Mouse (Mus musculus): Measurements from ENCODE around the gene Ociad1.

Gene Ociad1

DNA sequence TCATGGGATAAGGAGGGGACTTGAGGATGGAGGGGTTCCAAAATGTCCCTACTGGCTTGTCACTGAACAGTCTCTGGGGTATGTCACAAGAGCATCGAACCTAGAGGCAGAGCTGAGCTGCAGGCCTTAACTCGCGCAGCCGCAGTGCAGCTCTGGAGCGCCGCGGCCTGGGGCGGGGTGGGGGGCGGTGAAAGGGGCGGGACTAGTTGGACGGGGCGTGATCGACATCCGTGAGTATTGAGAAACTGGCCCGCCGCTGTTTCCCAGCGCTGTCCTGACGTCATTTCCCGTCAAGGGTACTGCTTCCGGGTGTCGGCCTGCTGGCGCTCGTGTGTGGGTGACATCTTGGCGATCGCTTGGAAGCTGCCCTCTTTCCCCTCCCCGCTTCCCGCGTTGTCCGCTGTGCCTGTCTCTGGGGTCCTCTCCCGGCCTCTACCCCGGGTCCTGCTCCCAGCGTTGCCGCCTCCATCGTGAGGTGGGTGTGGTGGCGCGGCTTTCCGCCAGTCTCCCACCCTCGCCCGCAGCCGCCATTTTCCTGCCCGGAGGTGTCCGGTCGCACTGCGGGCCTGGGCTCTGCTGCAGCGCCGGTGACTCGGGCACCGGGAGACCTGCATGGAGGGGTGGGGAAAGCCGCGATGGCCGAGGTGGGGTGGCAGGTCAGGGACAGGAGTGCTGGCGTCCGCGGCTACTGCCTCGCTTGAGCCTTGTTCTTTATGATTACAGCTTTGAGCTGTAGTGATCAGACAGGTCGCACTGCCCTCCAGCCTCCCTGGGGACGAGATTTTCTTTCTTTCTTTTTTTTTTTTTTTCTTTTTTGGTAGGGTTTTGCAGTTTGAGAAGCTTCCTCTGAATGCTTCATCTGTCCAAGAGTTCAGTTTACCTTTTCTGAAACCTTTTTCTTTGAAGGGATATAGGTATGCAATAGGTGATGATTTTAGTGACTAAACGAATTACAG lies at the start of gene Ociad1:
TSS of gene Ociad1 (plus strand) at position 283 of the 956 bp plus-strand sequence.
- DNase-seq (ENCODE audit: low spot score in 2 of 2): peak; percentile 86 to 92

GRCm38 (mm10) chr5:73244403-73244802 lies 48.2 kb upstream of the Ociad1 start:
- no peak for DNase-seq (ENCODE audit: low spot score in 2 of 2)

DNA sequence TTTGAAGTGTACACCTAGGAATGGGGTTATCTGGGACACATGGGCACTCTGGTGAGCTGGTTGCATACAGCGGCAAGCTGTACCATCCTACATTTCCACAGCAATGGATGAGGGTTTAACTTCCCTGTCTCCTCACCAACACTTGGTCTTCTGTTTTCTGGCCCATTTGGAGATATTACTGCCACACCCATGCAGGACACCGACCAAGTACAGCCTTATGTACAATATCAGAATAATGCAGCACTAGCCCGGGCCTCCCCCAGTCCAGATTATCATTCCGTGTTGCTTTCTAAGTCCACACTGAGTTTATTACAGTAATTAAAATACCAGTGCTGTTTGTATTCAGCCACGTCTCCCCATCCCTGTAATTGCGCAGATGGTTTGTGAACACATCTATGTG lies 46.2 kb upstream of the Ociad1 start:
- no peak for DNase-seq (ENCODE audit: low spot score in 2 of 2)

GRCm38 (mm10) chr5:73248211-73248610 lies 44.4 kb upstream of the Ociad1 start:
- DNase-seq (ENCODE audit: low spot score in 2 of 2): no peak

- no peak for DNase-seq (ENCODE audit: low spot score in 2 of 2)
Measured at GRCm38 (mm10) chr5:73249341-73249740, 43.2 kb upstream of the Ociad1 start.

DNA sequence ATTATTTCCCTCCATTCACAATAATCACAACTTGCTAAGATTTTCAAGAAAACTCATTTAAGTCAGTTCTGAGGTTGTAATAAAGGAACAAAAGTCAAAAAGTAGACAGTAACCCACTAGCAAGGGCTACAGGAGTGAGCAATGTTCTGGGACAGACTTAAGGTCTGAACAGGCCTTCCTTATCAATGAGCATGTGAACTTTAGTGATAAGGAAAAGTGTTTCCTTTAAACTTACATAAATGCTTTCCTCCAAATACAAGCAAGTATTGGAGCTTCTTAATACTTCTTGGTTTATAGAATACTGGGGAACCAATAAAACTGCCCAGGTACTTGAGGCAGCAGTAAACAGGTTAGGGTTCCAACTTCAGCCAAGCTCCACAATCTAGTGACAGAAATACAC lies 39.8 kb upstream of the Ociad1 start:
- DNase-seq (ENCODE audit: low spot score in 2 of 2): no peak

- peak in 1 of 2 experiments; percentile 9 for DNase-seq (ENCODE audit: low spot score in 2 of 2)
Measured at GRCm38 (mm10) chr5:73254660-73255059, 37.9 kb upstream of the Ociad1 start.

DNA sequence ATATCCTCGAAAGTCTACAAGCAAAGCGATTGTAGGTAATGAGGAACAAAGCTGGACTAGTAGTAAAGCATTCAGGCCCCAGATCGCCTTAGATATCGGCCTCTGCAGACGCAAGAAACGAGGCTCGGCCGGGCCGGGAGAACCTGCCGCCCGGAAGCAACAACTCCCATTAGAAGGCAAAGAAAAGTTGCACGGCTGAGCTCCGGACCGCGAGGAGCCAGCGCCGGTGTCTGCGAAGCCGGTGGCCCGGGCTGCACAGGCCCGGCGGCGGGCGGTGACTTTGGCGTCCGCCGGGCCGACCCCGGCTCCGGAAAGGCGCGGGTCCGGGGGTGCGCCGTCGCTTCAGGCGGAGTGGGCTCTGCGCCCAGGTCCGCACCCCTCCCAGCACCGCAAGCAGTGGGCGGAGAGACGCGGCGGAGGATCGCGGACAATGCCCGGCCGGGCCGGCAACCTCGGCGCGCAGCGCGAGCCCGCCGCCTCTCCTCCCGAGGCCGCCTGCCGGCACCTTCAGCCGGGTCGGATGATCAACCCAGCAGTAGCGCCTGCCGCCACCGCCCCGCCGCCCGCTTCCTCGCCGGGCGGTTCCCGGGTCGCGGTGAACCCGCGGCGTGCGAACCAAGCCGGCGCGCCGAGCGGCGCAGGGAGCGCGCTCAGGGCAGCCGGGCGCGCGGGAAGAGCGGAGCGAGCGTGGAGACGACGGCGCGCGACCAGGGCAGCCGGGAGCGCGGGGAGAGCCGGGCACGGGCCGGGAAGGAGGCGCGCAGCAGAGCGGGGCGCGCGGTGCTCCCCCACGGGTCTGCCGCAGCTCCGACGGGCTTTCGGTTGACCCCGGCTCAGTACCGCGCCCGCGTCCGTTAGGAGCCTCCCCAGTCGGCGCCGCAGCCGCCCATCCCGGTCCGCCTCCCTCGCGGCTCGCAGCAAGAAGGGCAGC lies 37.0 kb upstream of the Ociad1 start:
- peak; percentile 43 to 56 for DNase-seq (ENCODE audit: low spot score in 2 of 2)

GRCm38 (mm10) chr5:73256352-73257065 lies 36.1 kb upstream of the Ociad1 start, which contains the start of gene Fryl:
Gene Fryl, minus strand, starts transcription at chr5:73256619.
- peak; percentile 79 to 93 for DNase-seq (ENCODE audit: low spot score in 2 of 2)

DNA sequence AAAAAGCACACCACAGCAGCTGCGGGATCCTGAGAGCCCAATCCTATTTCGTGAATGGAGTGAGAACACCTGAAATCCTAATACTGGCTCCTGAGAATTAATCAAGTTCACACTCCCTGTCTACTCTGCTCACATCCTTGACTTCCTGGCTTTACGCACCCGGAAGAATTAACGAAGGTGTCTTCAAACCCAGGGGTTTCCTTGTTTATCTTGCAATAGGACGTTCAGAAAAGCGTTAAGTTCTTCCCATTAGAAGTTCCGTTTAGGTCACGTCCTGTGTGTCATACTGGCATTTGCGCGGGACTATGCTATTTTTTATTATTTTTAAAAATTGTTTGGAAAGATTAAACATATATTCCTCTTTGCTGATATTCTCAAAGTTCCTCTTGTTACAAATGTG lies 35.5 kb upstream of the Ociad1 start:
- DNase-seq (ENCODE audit: low spot score in 2 of 2): no peak

GRCm38 (mm10) chr5:73257723-73258122 lies 34.9 kb upstream of the Ociad1 start:
- no peak for DNase-seq (ENCODE audit: low spot score in 2 of 2)

DNA sequence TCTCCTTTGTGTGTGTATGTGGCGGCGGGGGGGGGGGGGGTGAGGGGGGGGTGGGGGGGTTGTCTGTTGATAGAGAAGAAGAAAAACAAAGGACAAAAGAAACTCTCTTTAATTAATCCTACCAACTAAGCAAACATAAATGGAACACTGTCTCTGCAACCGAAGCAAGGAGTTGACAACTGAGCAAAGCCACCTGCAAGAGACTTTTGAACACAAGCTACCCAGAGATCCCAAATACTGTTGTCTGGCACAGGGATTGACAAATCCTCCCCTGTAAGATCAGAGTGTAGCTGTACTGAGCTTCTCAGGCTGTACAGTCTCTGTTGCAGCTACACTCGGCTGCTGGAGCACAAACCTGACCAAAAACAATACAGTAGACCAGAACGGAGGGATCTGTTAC lies 28.5 kb upstream of the Ociad1 start:
- no peak for DNase-seq (ENCODE audit: low spot score in 2 of 2)

GRCm38 (mm10) chr5:73265460-73265859 lies 27.1 kb upstream of the Ociad1 start:
- no peak for DNase-seq (ENCODE audit: low spot score in 2 of 2)

- DNase-seq (ENCODE audit: low spot score in 2 of 2): no peak
Measured at GRCm38 (mm10) chr5:73268636-73269213, 23.9 kb upstream of the Ociad1 start.

- no peak for DNase-seq (ENCODE audit: low spot score in 2 of 2)
Measured at GRCm38 (mm10) chr5:73270612-73271011, 22.0 kb upstream of the Ociad1 start.

GRCm38 (mm10) chr5:73273171-73273570 lies 19.4 kb upstream of the Ociad1 start:
- DNase-seq (ENCODE audit: low spot score in 2 of 2): no peak

DNA sequence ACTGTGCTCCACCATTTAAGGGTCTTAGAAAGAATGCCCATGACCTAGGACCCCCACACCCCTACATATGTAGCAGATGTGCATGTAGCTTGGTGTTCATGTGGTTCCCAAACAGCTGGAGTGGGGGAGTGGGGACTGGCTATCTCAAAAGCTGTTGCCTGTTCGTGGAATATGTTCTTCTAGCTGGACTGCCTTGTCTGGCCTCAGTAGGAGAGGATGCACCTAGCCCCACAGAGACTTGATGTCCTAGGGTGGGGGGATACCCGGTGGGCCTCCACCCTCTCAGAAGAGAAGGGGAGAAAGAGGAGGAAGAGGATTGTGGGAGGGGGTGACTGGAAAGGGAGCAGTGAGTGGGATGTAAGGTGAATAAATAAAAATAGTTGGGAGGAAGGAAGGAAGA lies 17.6 kb upstream of the Ociad1 start:
- no peak for DNase-seq (ENCODE audit: low spot score in 2 of 2)

DNA sequence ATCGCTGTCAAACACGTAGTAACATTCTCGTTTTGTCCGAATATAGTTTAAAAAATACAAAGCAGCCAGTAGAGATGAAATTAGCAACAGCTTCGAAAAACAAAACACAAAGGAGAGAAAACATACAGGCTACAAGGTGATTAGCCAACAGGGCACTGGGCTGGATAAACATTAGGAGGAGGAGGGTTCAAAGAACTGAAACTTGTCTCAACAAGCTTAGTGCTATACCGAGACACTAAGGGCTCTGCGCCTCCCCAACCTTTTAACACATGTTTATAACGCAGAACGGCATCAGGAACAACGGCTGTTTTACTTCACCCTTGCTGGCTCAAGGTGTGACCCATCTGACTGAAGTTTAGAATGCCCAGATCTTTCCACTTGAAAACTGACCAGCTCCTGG lies 13.4 kb upstream of the Ociad1 start:
- peak in 1 of 2 experiments; percentile 35 for DNase-seq (ENCODE audit: low spot score in 2 of 2)

DNA sequence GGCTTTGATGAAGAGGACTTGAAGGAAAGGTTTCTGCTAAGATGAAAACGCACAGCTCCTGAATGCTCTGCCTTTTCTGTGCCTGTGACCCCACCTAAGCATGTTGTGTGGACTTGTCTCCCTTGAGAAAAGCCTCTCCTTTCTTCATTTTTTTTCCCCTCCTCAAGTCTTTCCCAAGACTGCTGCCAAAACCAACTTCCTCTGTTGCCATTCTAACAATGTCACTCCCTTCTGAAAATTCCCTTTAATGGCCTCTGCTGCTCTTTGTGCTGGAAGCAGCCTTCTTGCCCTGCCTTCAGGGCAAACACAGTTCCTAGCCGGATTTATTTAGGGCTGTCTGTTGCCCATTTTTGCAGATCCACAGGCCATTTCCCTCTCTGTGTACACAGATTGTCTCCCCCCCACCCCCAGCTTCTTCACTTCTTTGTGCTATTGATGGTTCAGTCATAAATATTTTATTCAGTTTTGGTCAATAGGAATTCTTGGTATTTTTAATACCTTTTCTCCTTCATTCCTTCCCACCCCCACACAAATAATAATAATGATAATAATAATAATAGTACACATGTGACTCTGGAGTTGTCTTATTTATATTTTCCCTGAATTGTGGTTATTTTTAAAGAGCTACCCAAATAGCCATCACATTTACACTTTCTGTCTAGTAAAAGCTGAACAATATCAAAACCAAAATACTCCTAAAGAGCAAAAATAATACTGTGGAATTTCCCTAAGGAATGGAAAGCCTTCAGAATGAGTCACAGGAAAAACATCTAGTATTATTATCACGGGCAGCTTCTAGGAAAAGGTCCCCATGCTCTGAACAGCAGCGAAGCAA lies 12.6 kb upstream of the Ociad1 start:
- no peak for DNase-seq (ENCODE audit: low spot score in 2 of 2)

DNA sequence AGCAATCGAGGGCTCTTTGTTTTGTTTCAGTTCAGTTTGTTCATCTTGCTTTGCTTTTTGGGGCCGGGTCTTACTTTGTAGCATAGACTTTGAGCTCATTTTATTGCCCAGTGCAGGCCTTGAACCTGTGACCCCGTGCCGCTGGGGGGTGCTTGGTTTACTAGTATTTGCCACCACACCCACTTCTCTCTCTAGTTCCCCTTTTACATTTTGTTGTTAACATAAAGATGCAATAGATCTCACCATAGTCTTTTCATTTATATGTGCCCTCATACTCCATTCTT lies 12.1 kb upstream of the Ociad1 start:
- DNase-seq (ENCODE audit: low spot score in 2 of 2): no peak

DNA sequence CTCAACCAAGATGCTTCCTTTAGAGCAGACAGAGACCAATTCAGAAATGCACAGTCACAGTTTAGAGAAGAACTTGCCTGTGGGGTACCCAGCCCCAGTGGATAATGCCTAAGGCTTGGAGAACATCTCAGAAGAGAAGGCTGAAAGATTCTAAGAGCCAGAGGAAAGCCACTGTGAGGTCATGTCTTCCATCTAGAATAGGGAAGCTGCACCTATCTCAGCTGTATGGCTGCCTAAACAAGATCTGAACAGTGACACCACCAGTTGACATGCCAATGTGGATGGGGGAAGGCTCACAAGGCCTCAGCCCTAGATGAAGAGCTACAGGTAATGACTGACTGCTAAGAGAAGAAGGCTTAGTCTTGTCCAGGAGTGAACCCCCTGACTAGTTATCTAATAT lies 8.5 kb upstream of the Ociad1 start:
- DNase-seq (ENCODE audit: low spot score in 2 of 2): no peak

All from urinary bladder, adult 18-20 months (tissue).